Mouse (Mus musculus) lung, embryonic 14.5 days (tissue): ENCODE measurements at regions not wholly inside any gene's neighbourhood (a gene's known extent, or its start where the extent isn't known, plus 50 kb on each side); places are given as distances from the start of the nearest gene placed in this dataset.

Source experiments
- ATAC-seq: fragments of 200-750 bp; cut with Nextera tagmentation; 2 replicates; pipeline ENCODE4 v1.8.0; 2017; ENCODE audit warnings: mild to moderate bottlenecking, moderate TSS enrichment, moderate library complexity; ENCODE audit not compliant: insufficient read depth
- DNase-seq: peaks from one replicate; pipeline ENCODE4 v3.0.0-alpha.2; 2015
- H3K27ac ChIP-seq: fragments of 300-500 bp; sonication (generic); 2 replicates; pipeline ENCODE4 v1.5.1; 2014; ENCODE audit warnings: low read depth, mild to moderate bottlenecking, moderate library complexity
- H3K27me3 ChIP-seq: fragments of 300-500 bp; sonication (generic); 2 replicates; pipeline ENCODE4 v1.6.1; 2014; ENCODE audit warnings: low read length, control low read depth; ENCODE audit not compliant: insufficient read depth
- H3K36me3 ChIP-seq: fragments of 300-500 bp; sonication (generic); 2 replicates; pipeline ENCODE4 v1.6.1; 2014; ENCODE audit warnings: control low read depth; ENCODE audit not compliant: insufficient read depth
- H3K4me1 ChIP-seq: fragments of 300-500 bp; sonication (generic); 2 replicates; pipeline ENCODE4 v1.6.1; 2014; ENCODE audit warnings: antibody characterized with exemption, control low read depth; ENCODE audit not compliant: insufficient read depth
- H3K4me2 ChIP-seq: fragments of 300-500 bp; sonication (generic); 2 replicates; pipeline ENCODE4 v1.6.1; 2014; ENCODE audit warnings: mild to moderate bottlenecking
- H3K4me3 ChIP-seq: fragments of 300-500 bp; sonication (generic); 2 replicates; pipeline ENCODE4 v1.5.1; 2014; ENCODE audit warnings: low read depth, low read length
- H3K9ac ChIP-seq: fragments of 300-500 bp; sonication (generic); 2 replicates; pipeline ENCODE4 v1.6.1; 2014
- H3K9me3 ChIP-seq: fragments of 300-500 bp; sonication (generic); 2 replicates; pipeline ENCODE4 v1.6.1; 2016; ENCODE audit warnings: low read depth, low read length, control low read depth
- CTCF ChIP-seq: IDR thresholded peaks from 2 replicates; pipeline ENCODE4 v1.5.1; 2016; ENCODE audit warnings: antibody characterized with exemption, low read depth
- WGBS: fragments of 180-500 bp; shearing (Covaris S2); extraction: QIAGEN DNeasy Blood & Tissue Kit; methylation state at CpG from one replicate; pipeline ENCODE4 v1.1.7; 2014; 5-methylcytosine and 5-hydroxymethylcytosine counted together

GRCm38 (mm10) chr7:136060339-136061073 lies 344.3 kb upstream of the Mki67 start:
- Histone ChIP-seq H3K9ac (peak overlapping the region; percentile 27), H3K4me2 (peak overlapping the region; percentile 53), H3K27me3 (no peaks in the 10 kb centered on the region), H3K4me1 (peaks cover 10% of the 10 kb centered on the region), H3K36me3 (no peaks in the 10 kb centered on the region), H3K9me3 (no peaks in the 10 kb centered on the region), H3K4me3 (peak overlapping the region; percentile 24), H3K27ac (peak overlapping the region; percentile 54; the same call in 1 of the 2 replicates)
- peak; percentile 78 for DNase-seq
- peak; percentile 60; the same call in 1 of the 2 replicates for ATAC-seq
- 7% methylated on average over 29 of the region's 29 CpGs for WGBS
- TF ChIP-seq CTCF, result peak; percentile 52

- DNase-seq, result no peak
- Histone ChIP-seq H3K36me3 (no peaks in the 10 kb centered on the region), H3K9me3 (no peaks in the 10 kb centered on the region), H3K4me1 (peaks cover 10% of the 10 kb centered on the region), H3K27ac (no peak overlapping the region), H3K9ac (no peak overlapping the region), H3K4me3 (no peak overlapping the region), H3K4me2 (no peak overlapping the region), H3K27me3 (no peaks in the 10 kb centered on the region)
- WGBS, result 37% methylated on average over 5 of the region's 5 CpGs
- TF ChIP-seq CTCF, result no peak
- no peak for ATAC-seq
Observed at GRCm38 (mm10) chr7:136062658-136063057, 346.5 kb upstream of the Mki67 start.

- no peak for DNase-seq
- Histone ChIP-seq H3K4me1 (peaks cover 4% of the 10 kb centered on the region), H3K9me3 (no peaks in the 10 kb centered on the region), H3K36me3 (no peaks in the 10 kb centered on the region), H3K27ac (no peak overlapping the region), H3K9ac (no peak overlapping the region), H3K27me3 (no peaks in the 10 kb centered on the region), H3K4me2 (no peak overlapping the region), H3K4me3 (no peak overlapping the region)
- 62% methylated on average over 12 of the region's 12 CpGs for WGBS
- ATAC-seq, result no peak
- TF ChIP-seq CTCF, result no peak
Observed at GRCm38 (mm10) chr7:136065038-136065678, 349.0 kb upstream of the Mki67 start.

- H3K9ac ChIP-seq, result no peak overlapping the region
- H3K4me2 ChIP-seq, result no peak overlapping the region
- peaks cover 3% of the 10 kb centered on the region for H3K4me1 ChIP-seq
- H3K9me3 ChIP-seq, result no peaks in the 10 kb centered on the region
- no peak overlapping the region for H3K4me3 ChIP-seq
- H3K27me3 ChIP-seq, result no peaks in the 10 kb centered on the region
- no peak for TF ChIP-seq CTCF
- ATAC-seq (no peak), DNase-seq (no peak)
- H3K27ac ChIP-seq, result no peak overlapping the region
- WGBS, result 58% methylated on average over 10 of the region's 10 CpGs
- no peaks in the 10 kb centered on the region for H3K36me3 ChIP-seq
Observed at GRCm38 (mm10) chr7:136065679-136066055, 349.5 kb upstream of the Mki67 start.

- Histone ChIP-seq H3K27ac (no peak overlapping the region), H3K9me3 (no peaks in the 10 kb centered on the region), H3K9ac (no peak overlapping the region), H3K4me3 (no peak overlapping the region), H3K36me3 (no peaks in the 10 kb centered on the region), H3K27me3 (no peaks in the 10 kb centered on the region), H3K4me1 (no peaks in the 10 kb centered on the region), H3K4me2 (no peak overlapping the region)
- TF ChIP-seq CTCF, result no peak
- 50% methylated on average over 5 of the region's 5 CpGs for WGBS
- no peak for ATAC-seq
- DNase-seq, result no peak
Observed at GRCm38 (mm10) chr7:136070881-136071280, 354.7 kb upstream of the Mki67 start.

GRCm38 (mm10) chr7:136071331-136071730 lies 355.2 kb upstream of the Mki67 start:
- no peak for TF ChIP-seq CTCF
- Histone ChIP-seq H3K9me3 (no peaks in the 10 kb centered on the region), H3K4me2 (no peak overlapping the region), H3K27me3 (no peaks in the 10 kb centered on the region), H3K36me3 (no peaks in the 10 kb centered on the region), H3K27ac (no peak overlapping the region), H3K4me3 (no peak overlapping the region), H3K4me1 (no peaks in the 10 kb centered on the region), H3K9ac (no peak overlapping the region)
- 74% methylated on average over 4 of the region's 4 CpGs for WGBS
- DNase-seq (no peak), ATAC-seq (no peak)

GRCm38 (mm10) chr7:136073265-136073799 lies 357.2 kb upstream of the Mki67 start:
- Histone ChIP-seq H3K4me1 (no peaks in the 10 kb centered on the region), H3K36me3 (no peaks in the 10 kb centered on the region), H3K4me3 (no peak overlapping the region), H3K27me3 (no peaks in the 10 kb centered on the region), H3K4me2 (no peak overlapping the region), H3K9me3 (no peaks in the 10 kb centered on the region), H3K9ac (no peak overlapping the region), H3K27ac (no peak overlapping the region)
- 62% methylated on average over 6 of the region's 6 CpGs for WGBS
- ATAC-seq (no peak), DNase-seq (no peak)
- no peak for TF ChIP-seq CTCF
